Mouse (Mus musculus) thymus, adult 2 months (tissue): ENCODE results near the gene 0610009B22Rik. TPM values are rescaled to one million over a fixed set of nuclear protein-coding genes. Genes with fewer than 3 reads are reported as not detected.

Experiments
- DNase-seq: peaks from one replicate; pipeline ENCODE4 v3.0.0; 2021
- H3K27ac ChIP-seq: fragments of 200-500 bp; 2 replicates; pipeline ENCODE4 v1.5.1; 2012; ENCODE audit warnings: low read length, control low read depth; ENCODE audit not compliant: control insufficient read depth, insufficient read depth
- H3K27me3 ChIP-seq: fragments of 200-500 bp; 2 replicates; pipeline ENCODE4 v1.6.1; 2012; ENCODE audit warnings: mild to moderate bottlenecking, low read length, moderate library complexity, mixed read lengths; ENCODE audit not compliant: control insufficient read depth, insufficient read depth
- H3K36me3 ChIP-seq: fragments of 200-500 bp; 2 replicates; pipeline ENCODE4 v1.6.1; 2012; ENCODE audit warnings: mild to moderate bottlenecking, low read length, moderate library complexity; ENCODE audit not compliant: control insufficient read depth, insufficient read depth
- H3K4me1 ChIP-seq: fragments of 200-500 bp; replicated peaks from 2 replicates; pipeline ENCODE4 v1.6.1; 2012; ENCODE audit warnings: low read length; ENCODE audit not compliant: control insufficient read depth, insufficient read depth
- H3K4me3 ChIP-seq: fragments of 200-500 bp; 2 replicates; pipeline ENCODE4 v1.5.1; 2012; ENCODE audit warnings: mild to moderate bottlenecking, low read length, control low read depth, moderate library complexity; ENCODE audit not compliant: control insufficient read depth, insufficient read depth
- CTCF ChIP-seq: fragments of 200-500 bp; IDR thresholded peaks from 2 replicates; pipeline ENCODE4 v1.5.1; 2012; ENCODE audit warnings: mild to moderate bottlenecking, control low read depth, low read length, moderate library complexity, borderline replicate concordance; ENCODE audit not compliant: control insufficient read depth, poor library complexity, insufficient read depth; ENCODE audit errors: extremely low read depth
- POLR2A ChIP-seq: fragments of 200-500 bp; IDR thresholded peaks from 2 replicates; pipeline ENCODE4 v1.6.1; 2012; ENCODE audit warnings: mild to moderate bottlenecking, low read length, control low read depth, moderate library complexity; ENCODE audit not compliant: control insufficient read depth, poor library complexity, insufficient read depth; ENCODE audit errors: extremely low read depth
- WGBS: fragments of 180-500 bp; shearing (Covaris S2); methylation state at CpG from one replicate; pipeline ENCODE4 v1.1.7; 2018; 5-methylcytosine and 5-hydroxymethylcytosine counted together
- polyA plus RNA-seq: library from polyadenylated mRNA; depleted of rRNA; stranded (reverse); fragments of >200 nt; gene quantifications from 2 replicates; pipeline ENCODE4 v1.2.3, GENCODE M21; 2012

0610009B22Rik gene
- polyA plus RNA-seq, 1 experiment, result 10.1 TPM

DNA sequence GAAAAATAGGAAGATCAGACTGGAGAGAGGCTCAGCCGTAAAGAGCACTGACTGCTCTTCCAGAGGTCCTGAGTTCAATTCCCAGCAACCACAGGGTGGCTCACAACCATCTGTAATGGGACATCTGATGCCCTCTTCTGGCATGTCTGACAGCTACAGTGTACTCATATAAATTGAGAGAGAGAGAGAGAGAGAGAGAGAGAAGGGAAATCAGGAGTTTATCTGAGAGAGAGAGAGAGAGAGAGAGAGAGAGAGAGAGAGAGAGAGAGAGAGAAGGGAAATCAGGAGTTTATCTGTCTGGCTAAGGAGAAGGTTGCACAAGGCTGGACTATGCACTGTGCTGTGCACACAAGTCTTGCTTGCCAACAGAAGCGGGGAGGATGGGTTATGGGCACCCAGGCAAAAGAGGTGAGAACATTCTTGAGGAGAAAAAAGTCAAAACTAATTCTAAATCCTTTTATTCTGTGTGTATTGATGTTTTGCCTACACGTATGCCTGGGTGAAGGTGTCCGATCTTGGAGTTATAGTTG is 35.7 kb downstream of the 0610009B22Rik start:
- Histone ChIP-seq H3K4me1 (peaks cover 26% of the 10 kb centered on the region), H3K27ac (no peak overlapping the region), H3K36me3 (no peaks in the 10 kb centered on the region), H3K4me3 (no peak overlapping the region), H3K27me3 (no peaks in the 10 kb centered on the region)
- TF ChIP-seq CTCF, result no peak
- TF ChIP-seq POLR2A, result no peak
- WGBS, result 97% methylated on average over 4 of the region's 4 CpGs
- no peak for DNase-seq

DNA sequence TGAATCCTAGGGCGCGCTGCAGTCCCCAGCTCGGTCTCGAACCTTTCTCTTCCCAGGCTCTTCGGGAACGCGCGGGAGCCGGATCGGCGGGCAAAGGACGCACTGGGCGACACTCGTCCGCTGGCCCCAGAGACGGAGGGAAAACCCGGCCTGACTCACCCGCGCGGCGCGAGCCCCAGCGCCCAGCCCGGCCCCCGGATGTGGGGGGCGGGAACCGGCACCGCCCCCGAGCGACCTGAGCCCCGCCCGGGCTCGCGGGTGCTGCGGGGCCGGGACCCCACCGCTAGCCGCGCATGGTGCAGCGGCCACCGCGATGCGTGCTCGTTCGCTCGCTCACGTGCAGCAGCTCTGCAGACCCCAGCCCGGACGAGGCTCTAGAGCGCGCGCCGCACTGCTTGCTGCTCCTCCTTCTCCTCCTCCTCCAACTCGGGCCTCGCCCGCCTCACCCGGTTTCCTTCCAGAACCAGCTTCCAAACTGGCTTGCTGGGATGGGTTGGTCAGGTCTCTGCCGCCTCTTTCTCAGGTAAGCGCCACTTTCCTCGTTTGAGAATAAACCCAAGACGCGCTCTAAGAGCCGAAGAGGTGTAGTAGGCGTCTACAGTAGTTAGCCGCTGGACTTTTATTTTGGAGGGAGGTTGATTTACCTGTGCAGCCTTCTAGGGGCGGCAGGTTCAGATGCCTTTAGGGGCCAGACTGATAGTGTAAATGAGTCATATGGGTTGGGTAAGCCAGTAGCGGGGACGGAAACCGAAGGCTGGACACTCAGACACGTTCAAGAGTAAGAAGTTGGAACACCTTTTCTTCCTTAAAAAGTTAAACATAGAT is 37.8 kb downstream of the 0610009B22Rik start, which contains the start of the genes N4bp3 and D930048N14Rik:
N4bp3 (minus strand) TSS at position 152 of the 825 bp plus-strand sequence.
D930048N14Rik (plus strand) TSS at position 264 of the 825 bp plus-strand sequence.
- no peaks in the 10 kb centered on the region for H3K27me3 ChIP-seq

DNA sequence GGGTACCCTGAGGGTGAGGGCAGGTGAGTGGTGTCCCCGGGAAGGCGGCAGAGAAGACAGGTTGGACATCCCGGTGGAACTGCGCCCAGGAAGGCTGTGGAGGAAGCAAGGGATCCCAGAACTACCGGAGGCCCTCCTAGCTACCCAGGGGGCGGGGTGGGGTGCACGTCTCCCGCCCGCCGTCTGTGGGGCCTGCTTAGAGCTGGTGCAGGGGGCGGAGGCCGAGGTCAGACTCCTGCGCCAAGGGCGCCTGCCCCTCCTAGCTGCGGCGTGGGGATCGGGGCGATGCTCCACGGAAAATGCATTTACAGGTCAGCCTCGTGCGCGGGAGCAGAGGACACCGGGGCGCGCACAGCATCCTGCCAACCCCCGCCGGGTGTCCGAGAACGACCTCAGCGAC is 38.4 kb downstream of the 0610009B22Rik start:
- peaks cover 49% of the 10 kb centered on the region for H3K4me1 ChIP-seq
- H3K27ac ChIP-seq, result no peak overlapping the region
- peak; percentile 60 for DNase-seq
- H3K27me3 ChIP-seq, result no peaks in the 10 kb centered on the region
- WGBS, result under 1% methylated on average over 30 of the region's 30 CpGs
- TF ChIP-seq CTCF (no peak), POLR2A (no peak)
- H3K4me3 ChIP-seq, result peak overlapping the region; percentile 82
- no peaks in the 10 kb centered on the region for H3K36me3 ChIP-seq

More for the DNA sequence above, 37.8 kb downstream of the 0610009B22Rik start, which contains the start of the genes N4bp3 and D930048N14Rik:
- peak within 1 kb of the TSS; percentile 82 for H3K4me3 ChIP-seq
- no peak for TF ChIP-seq POLR2A
- no peak; the same call in 1 of the 2 replicates for TF ChIP-seq CTCF
- H3K27ac ChIP-seq, result no peak within 1 kb of the TSS
- H3K36me3 ChIP-seq, result no peaks in the 10 kb centered on the region
- peaks cover 42% of the 10 kb centered on the region for H3K4me1 ChIP-seq
- peak; percentile 78 for DNase-seq
- WGBS, result 1% methylated on average over 70 of the region's 70 CpGs

DNA sequence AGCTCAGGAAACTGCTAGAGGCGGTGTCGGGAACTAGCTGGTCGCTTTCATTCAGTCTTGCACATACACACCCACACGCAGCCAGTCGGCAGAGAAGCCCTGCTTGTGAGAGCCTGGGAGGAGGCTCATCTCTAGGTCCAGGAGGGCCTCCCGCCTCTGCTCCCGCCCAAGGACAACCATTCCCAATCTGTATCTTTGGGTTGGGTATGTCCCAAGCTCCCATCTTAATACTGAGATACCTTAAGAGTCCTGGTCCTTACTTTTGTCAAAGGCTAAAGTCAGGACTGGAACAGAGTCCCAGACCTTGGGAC is 38.8 kb downstream of the 0610009B22Rik start:
- H3K4me3 ChIP-seq, result peak overlapping the region; percentile 82
- peaks cover 53% of the 10 kb centered on the region for H3K4me1 ChIP-seq
- no peaks in the 10 kb centered on the region for H3K36me3 ChIP-seq
- WGBS, result 2% methylated on average over 7 of the region's 7 CpGs
- no peak overlapping the region for H3K27ac ChIP-seq
- no peaks in the 10 kb centered on the region for H3K27me3 ChIP-seq
- TF ChIP-seq POLR2A (no peak), CTCF (no peak)
- no peak for DNase-seq

DNA sequence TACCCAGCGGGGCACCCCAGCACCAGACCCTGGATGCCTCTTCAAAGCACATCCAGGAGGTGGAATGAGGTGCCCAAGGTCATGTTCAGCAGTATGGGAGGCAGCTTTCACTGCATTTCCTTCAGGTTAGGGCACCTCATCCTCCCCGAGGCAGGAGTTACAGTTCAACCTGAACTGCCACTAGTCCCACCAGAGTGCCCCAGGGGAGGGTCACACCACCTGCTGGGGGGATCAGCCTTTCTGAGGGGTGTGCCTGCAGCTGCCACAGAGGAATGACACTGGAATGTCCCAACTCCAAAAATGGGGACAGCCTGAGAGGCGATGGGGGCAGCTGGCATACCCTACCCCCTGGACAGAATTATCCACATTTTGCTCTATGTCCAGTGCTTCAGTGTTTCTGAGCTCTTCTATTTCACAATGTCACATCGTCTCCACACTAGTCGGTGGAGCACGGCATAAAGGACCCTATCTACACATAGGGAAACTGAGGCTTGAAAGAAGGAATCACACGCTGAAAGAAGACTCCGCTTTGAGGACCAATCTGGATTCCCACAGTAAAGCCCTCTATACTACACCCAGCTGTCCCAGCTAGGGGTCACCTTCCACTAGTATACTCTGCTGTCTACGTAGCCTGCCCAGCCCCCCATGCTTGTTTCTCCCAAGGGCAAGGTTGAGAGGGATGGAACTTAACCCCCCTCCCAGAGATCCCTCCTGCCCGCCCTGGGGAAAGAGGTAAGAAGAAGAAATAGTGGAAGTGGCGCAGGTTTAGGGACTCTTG is 39.4 kb downstream of the 0610009B22Rik start:
- Histone ChIP-seq H3K27me3 (no peaks in the 10 kb centered on the region), H3K4me3 (peak overlapping the region; percentile 82), H3K4me1 (peaks cover 58% of the 10 kb centered on the region), H3K27ac (no peak overlapping the region), H3K36me3 (no peaks in the 10 kb centered on the region)
- WGBS, result 53% methylated on average over 11 of the region's 11 CpGs
- TF ChIP-seq CTCF, result no peak
- no peak for TF ChIP-seq POLR2A
- no peak for DNase-seq

DNA sequence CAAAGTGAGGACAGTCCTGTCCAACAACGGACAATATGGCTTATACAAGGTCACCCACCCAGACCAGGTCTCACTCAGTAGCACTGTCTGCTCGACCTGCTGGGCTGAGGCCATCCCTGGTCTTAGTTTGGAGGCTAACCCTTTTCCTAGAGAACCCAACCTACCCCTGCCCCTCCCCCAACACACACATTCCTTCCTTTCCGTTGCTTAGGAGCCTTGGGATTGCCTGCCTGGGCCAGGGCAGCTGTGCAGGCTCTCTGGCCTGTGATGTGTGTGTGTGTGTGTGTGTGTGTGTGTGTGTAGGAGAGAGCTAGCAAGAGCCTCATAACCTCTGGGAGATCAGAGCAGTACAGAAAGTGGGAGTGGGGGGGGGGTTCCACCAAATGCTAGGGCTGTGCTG is 40.1 kb downstream of the 0610009B22Rik start:
- TF ChIP-seq CTCF, result no peak
- TF ChIP-seq POLR2A, result no peak
- H3K36me3 ChIP-seq, result no peaks in the 10 kb centered on the region
- H3K27ac ChIP-seq, result no peak overlapping the region
- H3K4me1 ChIP-seq, result peaks cover 64% of the 10 kb centered on the region
- no peaks in the 10 kb centered on the region for H3K27me3 ChIP-seq
- no peak for DNase-seq
- no peak overlapping the region for H3K4me3 ChIP-seq
- 89% methylated on average over 3 of the region's 3 CpGs for WGBS
